Mouse (Mus musculus) testis, adult 2 months (tissue): ENCODE results near the gene Spic.

Experiments used
- CTCF ChIP-seq: fragments of 200-500 bp; IDR thresholded peaks from 2 replicates; pipeline ENCODE4 v1.5.1; 2012; ENCODE audit warnings: low read depth, mild to moderate bottlenecking, inconsistent platforms, low read length, moderate library complexity; ENCODE audit not compliant: control insufficient read depth, insufficient read depth, insufficient replicate concordance
- POLR2A ChIP-seq: fragments of 200-500 bp; IDR thresholded peaks from 2 replicates; pipeline ENCODE4 v1.6.1; 2012; ENCODE audit warnings: low read depth, mild to moderate bottlenecking, inconsistent platforms, low read length, moderate library complexity; ENCODE audit not compliant: control insufficient read depth

- no peak for TF ChIP-seq CTCF
- no peak for TF ChIP-seq POLR2A
Observed at GRCm38 (mm10) chr10:88731496-88732308, 46.9 kb upstream of the Spic start.
